Mouse (Mus musculus): Measurements from ENCODE around the gene Cacul1. TPM values are rescaled to one million over a fixed set of nuclear protein-coding genes. Genes with fewer than 3 reads are reported as not detected.

Cacul1 gene
- polyA plus RNA-seq, 1 experiment from 2014 or later, result 12.5 TPM

DNA sequence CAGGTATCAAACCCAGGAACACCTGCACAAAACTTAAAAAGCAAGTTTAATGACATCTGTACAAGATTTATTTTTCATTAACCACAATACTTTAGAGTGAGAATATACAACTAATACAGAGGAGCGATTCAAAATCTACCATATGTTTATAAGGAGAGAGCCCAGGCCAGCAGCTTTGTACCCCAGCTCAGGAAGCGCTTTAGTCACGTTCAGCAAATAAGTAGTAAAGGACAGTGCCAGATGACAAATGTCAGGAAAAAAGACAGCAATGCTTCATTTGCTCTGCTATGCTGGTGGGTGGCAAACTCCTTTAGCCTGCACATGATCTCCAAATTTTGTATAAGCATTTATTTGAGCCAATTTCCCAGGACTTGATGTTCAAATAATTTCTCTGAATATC is 56.1 kb downstream of the Cacul1 start:
- no peaks in the 10 kb centered on the region for H3K4me1 ChIP-seq (ENCODE audit: insufficient read depth, low read depth, low read length)
- no peak overlapping the region for H3K27ac ChIP-seq (ENCODE audit: low read length)
- no peak overlapping the region for H3K9ac ChIP-seq (replicated peaks; ENCODE audit: low read depth)

GRCm38 (mm10) chr19:60520131-60520530 is 60.7 kb downstream of the Cacul1 start:
- H3K36me3 ChIP-seq (ENCODE audit: insufficient read depth, low read length), result no peaks in the 10 kb centered on the region
- H3K9ac ChIP-seq (replicated peaks; ENCODE audit: low read depth), result no peak overlapping the region
- TF ChIP-seq CTCF (IDR thresholded peaks at IDR 0.05), result no peak
- no peak for TF ChIP-seq EP300 (IDR thresholded peaks at IDR 0.05)
- no peak overlapping the region for H3K27ac ChIP-seq (ENCODE audit: low read length)
- H3K4me3 ChIP-seq (ENCODE audit: low read depth, low read length), result no peak overlapping the region
- H3K27me3 ChIP-seq (replicated peaks; ENCODE audit: insufficient read depth, low read length), result no peaks in the 10 kb centered on the region
- no peaks in the 10 kb centered on the region for H3K9me3 ChIP-seq (ENCODE audit: low read length)
- no peak overlapping the region for H3K4me2 ChIP-seq (replicated peaks; ENCODE audit: low read depth, low read length)
- DNase-seq (ENCODE audit: low spot score), result no peak
- WGBS, result 85% methylated on average over 3 of the region's 3 CpGs
- no peak for ATAC-seq
- H3K4me1 ChIP-seq (ENCODE audit: insufficient read depth, low read depth, low read length), result no peaks in the 10 kb centered on the region

More for the DNA sequence above, 56.1 kb downstream of the Cacul1 start:
- TF ChIP-seq EP300 (IDR thresholded peaks at IDR 0.05), result no peak
- DNase-seq (ENCODE audit: low spot score) (no peak), ATAC-seq (no peak)
- H3K4me3 ChIP-seq (ENCODE audit: low read depth, low read length), result no peak overlapping the region
- no peak overlapping the region for H3K4me2 ChIP-seq (replicated peaks; ENCODE audit: low read depth, low read length)
- no peaks in the 10 kb centered on the region for H3K27me3 ChIP-seq (replicated peaks; ENCODE audit: insufficient read depth, low read length)
- H3K9me3 ChIP-seq (ENCODE audit: low read length), result no peaks in the 10 kb centered on the region
- no peaks in the 10 kb centered on the region; the same call in 1 of the 2 replicates for H3K36me3 ChIP-seq (ENCODE audit: insufficient read depth, low read length)
- WGBS, result 67% methylated on average over 3 of the region's 3 CpGs

- H3K9ac ChIP-seq (replicated peaks; ENCODE audit: low read depth), result no peak overlapping the region
- no peak for ATAC-seq
- H3K4me2 ChIP-seq (replicated peaks; ENCODE audit: low read depth, low read length), result no peak overlapping the region
- TF ChIP-seq EP300 (IDR thresholded peaks at IDR 0.05) (no peak), CTCF (IDR thresholded peaks at IDR 0.05) (no peak)
- no peaks in the 10 kb centered on the region for H3K9me3 ChIP-seq (ENCODE audit: low read length)
- no peak for DNase-seq (ENCODE audit: low spot score)
- H3K27me3 ChIP-seq (replicated peaks; ENCODE audit: insufficient read depth, low read length), result no peaks in the 10 kb centered on the region
- no peaks in the 10 kb centered on the region for H3K4me1 ChIP-seq (ENCODE audit: insufficient read depth, low read depth, low read length)
- no peaks in the 10 kb centered on the region for H3K36me3 ChIP-seq (ENCODE audit: insufficient read depth, low read length)
- whole genome bisulfite sequencing, result 57% methylated on average over 2 of the region's 2 CpGs
- H3K27ac ChIP-seq (ENCODE audit: low read length), result no peak overlapping the region
- no peak overlapping the region for H3K4me3 ChIP-seq (ENCODE audit: low read depth, low read length)
Observed at GRCm38 (mm10) chr19:60515064-60515463, 65.8 kb downstream of the Cacul1 start.

GRCm38 (mm10) chr19:60513431-60513830 is 67.4 kb downstream of the Cacul1 start:
- Histone ChIP-seq H3K4me2 (replicated peaks; ENCODE audit: low read depth, low read length) (no peak overlapping the region), H3K27ac (ENCODE audit: low read length) (no peak overlapping the region), H3K36me3 (ENCODE audit: insufficient read depth, low read length) (no peaks in the 10 kb centered on the region), H3K9me3 (ENCODE audit: low read length) (no peaks in the 10 kb centered on the region), H3K4me3 (ENCODE audit: low read depth, low read length) (no peak overlapping the region), H3K27me3 (replicated peaks; ENCODE audit: insufficient read depth, low read length) (no peaks in the 10 kb centered on the region), H3K4me1 (ENCODE audit: insufficient read depth, low read depth, low read length) (no peaks in the 10 kb centered on the region), H3K9ac (replicated peaks; ENCODE audit: low read depth) (no peak overlapping the region)
- WGBS, result 61% methylated on average over 3 of the region's 3 CpGs
- no peak for TF ChIP-seq EP300 (IDR thresholded peaks at IDR 0.05)
- TF ChIP-seq CTCF (IDR thresholded peaks at IDR 0.05), result peak; percentile 56
- DNase-seq (ENCODE audit: low spot score) (no peak), ATAC-seq (no peak)

DNA sequence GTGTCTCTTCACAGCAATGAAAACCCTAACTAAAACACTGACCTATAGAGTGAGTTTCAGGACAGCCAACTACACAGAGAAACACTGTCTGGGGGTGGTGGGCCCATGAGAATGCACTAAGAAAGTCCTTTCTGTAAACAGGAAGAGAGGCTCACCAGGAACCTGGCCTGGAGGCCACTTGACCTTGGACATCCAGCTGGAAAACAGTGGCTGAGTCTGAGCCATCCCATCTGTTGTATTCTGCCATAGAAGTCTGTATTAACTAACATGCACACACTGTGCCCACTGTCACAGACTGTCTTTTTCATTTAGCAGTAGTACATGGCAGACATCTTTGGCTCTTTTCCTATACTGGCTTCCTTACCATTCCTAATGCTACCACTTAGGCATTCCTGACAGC is 80.6 kb downstream of the Cacul1 start:
- Histone ChIP-seq H3K4me2 (replicated peaks; ENCODE audit: low read depth, low read length) (no peak overlapping the region), H3K27me3 (replicated peaks; ENCODE audit: insufficient read depth, low read length) (no peaks in the 10 kb centered on the region), H3K27ac (ENCODE audit: low read length) (no peak overlapping the region), H3K9me3 (ENCODE audit: low read length) (no peaks in the 10 kb centered on the region), H3K36me3 (ENCODE audit: insufficient read depth, low read length) (no peaks in the 10 kb centered on the region), H3K4me3 (ENCODE audit: low read depth, low read length) (no peak overlapping the region), H3K9ac (replicated peaks; ENCODE audit: low read depth) (no peak overlapping the region), H3K4me1 (ENCODE audit: insufficient read depth, low read depth, low read length) (no peaks in the 10 kb centered on the region)
- ATAC-seq (peak; percentile 85), DNase-seq (ENCODE audit: low spot score) (peak; percentile 45)
- no peak for TF ChIP-seq EP300 (IDR thresholded peaks at IDR 0.05)
- no peak for TF ChIP-seq CTCF (IDR thresholded peaks at IDR 0.05)

- H3K9ac ChIP-seq (replicated peaks; ENCODE audit: low read depth), result no peak overlapping the region
- DNase-seq (ENCODE audit: low spot score) (no peak), ATAC-seq (no peak)
- H3K36me3 ChIP-seq (ENCODE audit: insufficient read depth, low read length), result no peaks in the 10 kb centered on the region
- no peak overlapping the region for H3K27ac ChIP-seq (ENCODE audit: low read length)
- TF ChIP-seq EP300 (IDR thresholded peaks at IDR 0.05), result no peak
- no peak for TF ChIP-seq CTCF (IDR thresholded peaks at IDR 0.05)
- H3K4me2 ChIP-seq (replicated peaks; ENCODE audit: low read depth, low read length), result no peak overlapping the region
- no peaks in the 10 kb centered on the region for H3K4me1 ChIP-seq (ENCODE audit: insufficient read depth, low read depth, low read length)
- no peaks in the 10 kb centered on the region for H3K9me3 ChIP-seq (ENCODE audit: low read length)
- H3K4me3 ChIP-seq (ENCODE audit: low read depth, low read length), result no peak overlapping the region
- WGBS, result 64% methylated on average over 4 of the region's 4 CpGs
- no peaks in the 10 kb centered on the region for H3K27me3 ChIP-seq (replicated peaks; ENCODE audit: insufficient read depth, low read length)
Observed at GRCm38 (mm10) chr19:60497171-60497570, 83.7 kb downstream of the Cacul1 start.

- no peak overlapping the region for H3K9ac ChIP-seq (replicated peaks; ENCODE audit: low read depth)
- no peak overlapping the region for H3K4me2 ChIP-seq (replicated peaks; ENCODE audit: low read depth, low read length)
- no peak for DNase-seq (ENCODE audit: low spot score)
- no peaks in the 10 kb centered on the region for H3K9me3 ChIP-seq (ENCODE audit: low read length)
- H3K4me3 ChIP-seq (ENCODE audit: low read depth, low read length), result no peak overlapping the region
- no peaks in the 10 kb centered on the region for H3K4me1 ChIP-seq (ENCODE audit: insufficient read depth, low read depth, low read length)
- no peaks in the 10 kb centered on the region for H3K36me3 ChIP-seq (ENCODE audit: insufficient read depth, low read length)
- TF ChIP-seq EP300 (IDR thresholded peaks at IDR 0.05), result no peak
- TF ChIP-seq CTCF (IDR thresholded peaks at IDR 0.05), result no peak
- WGBS, result 37% methylated on average over 3 of the region's 3 CpGs
- no peak for ATAC-seq
- H3K27ac ChIP-seq (ENCODE audit: low read length), result no peak overlapping the region
- no peaks in the 10 kb centered on the region for H3K27me3 ChIP-seq (replicated peaks; ENCODE audit: insufficient read depth, low read length)
Observed at GRCm38 (mm10) chr19:60495772-60496171, 85.1 kb downstream of the Cacul1 start.
